Mouse (Mus musculus) C2C12 (cell line): ENCODE measurements around the gene Itpkc.

ENCODE experiments used
- CEBPB ChIP-seq: IDR thresholded peaks from one replicate; pipeline ENCODE4 v1.6.1; 2011; ENCODE audit warnings: low read depth, mild to moderate bottlenecking, control low read depth, moderate library complexity
- CTCF ChIP-seq: IDR thresholded peaks from one replicate; pipeline ENCODE4 v1.5.1; 2011; ENCODE audit not compliant: control insufficient read depth, insufficient read depth, insufficient read length
- MYOG ChIP-seq: IDR thresholded peaks from one replicate; pipeline ENCODE4 v1.6.1; 2011; ENCODE audit not compliant: control insufficient read depth, insufficient read length; ENCODE audit errors: extremely low read depth
- USF1 ChIP-seq: IDR thresholded peaks from one replicate; pipeline ENCODE4 v1.6.1; 2011; ENCODE audit warnings: low read depth, mild to moderate bottlenecking, control low read depth, moderate library complexity

DNA sequence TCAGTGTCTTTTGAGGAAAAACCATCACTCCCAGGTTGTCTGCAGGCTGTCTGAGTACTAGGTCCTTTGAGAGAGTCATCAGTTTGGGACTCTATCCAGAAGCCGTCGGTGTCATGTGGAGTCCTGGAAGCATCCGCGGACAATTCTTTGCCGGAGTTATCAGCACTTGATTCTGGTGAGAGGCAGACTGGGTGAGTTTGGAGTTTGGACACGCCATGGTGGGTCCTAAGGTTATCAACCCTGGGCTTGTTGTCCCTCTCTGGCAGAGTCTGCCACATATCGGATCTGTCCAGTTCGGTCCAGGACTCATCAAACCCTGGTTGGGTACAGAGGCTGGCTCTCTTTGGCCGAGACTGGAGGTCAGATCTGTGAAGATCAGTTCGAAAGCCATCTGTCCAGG is 785 bp downstream of the Itpkc start:
- TF ChIP-seq CEBPB (no peak), CTCF (no peak), USF1 (no peak), MYOG (no peak)
